Mouse (Mus musculus): ENCODE results near the gene Cdk14. TPM values are rescaled to one million over a fixed set of nuclear protein-coding genes. Genes with fewer than 3 reads are reported as not detected.

Cdk14 gene
- polyA plus RNA-seq, 1 experiment from 2014 or later = 19.7 TPM

- TF ChIP-seq EP300 (IDR thresholded peaks at IDR 0.05) = no peak
- no peak for TF ChIP-seq CTCF (IDR thresholded peaks at IDR 0.05)
- no peaks in the 10 kb centered on the region; the same call in 1 of the 2 replicates for H3K9me3 ChIP-seq (ENCODE audit: low read length)
- H3K36me3 ChIP-seq (ENCODE audit: insufficient read depth, low read length) = 0 out of 2 replicates have a peak, but pooled peaks cover 3% of the 10 kb centered on the region
- H3K4me1 ChIP-seq (ENCODE audit: insufficient read depth, low read depth, low read length) = no peaks in the 10 kb centered on the region
- no peaks in the 10 kb centered on the region for H3K27me3 ChIP-seq (replicated peaks; ENCODE audit: insufficient read depth, low read length)
- no peak overlapping the region for H3K4me2 ChIP-seq (replicated peaks; ENCODE audit: low read depth, low read length)
- no peak for DNase-seq (ENCODE audit: low spot score)
- ATAC-seq = no peak
- no peak overlapping the region for H3K9ac ChIP-seq (replicated peaks; ENCODE audit: low read depth)
- no peak overlapping the region for H3K27ac ChIP-seq (ENCODE audit: low read length)
- no peak overlapping the region for H3K4me3 ChIP-seq (ENCODE audit: low read depth, low read length)
- 84% methylated on average over 5 of the region's 5 CpGs for WGBS
Observed at GRCm38 (mm10) chr5:5044326-5044725, 375.8 kb downstream of the Cdk14 start.

GRCm38 (mm10) chr5:5042735-5043134 lies 377.4 kb downstream of the Cdk14 start:
- no peak overlapping the region for H3K4me3 ChIP-seq (ENCODE audit: low read depth, low read length)
- DNase-seq (ENCODE audit: low spot score) (no peak), ATAC-seq (no peak)
- H3K27me3 ChIP-seq (replicated peaks; ENCODE audit: insufficient read depth, low read length) = no peaks in the 10 kb centered on the region
- H3K4me1 ChIP-seq (ENCODE audit: insufficient read depth, low read depth, low read length) = no peaks in the 10 kb centered on the region
- 0 out of 2 replicates have a peak, but pooled peaks cover 3% of the 10 kb centered on the region for H3K36me3 ChIP-seq (ENCODE audit: insufficient read depth, low read length)
- no peak overlapping the region for H3K27ac ChIP-seq (ENCODE audit: low read length)
- H3K9ac ChIP-seq (replicated peaks; ENCODE audit: low read depth) = no peak overlapping the region
- H3K9me3 ChIP-seq (ENCODE audit: low read length) = no peaks in the 10 kb centered on the region; the same call in 1 of the 2 replicates
- TF ChIP-seq CTCF (IDR thresholded peaks at IDR 0.05) (no peak), EP300 (IDR thresholded peaks at IDR 0.05) (no peak)
- H3K4me2 ChIP-seq (replicated peaks; ENCODE audit: low read depth, low read length) = no peak overlapping the region
- WGBS = 68% methylated on average over 1 of the region's 1 CpGs

GRCm38 (mm10) chr5:5041480-5041879 lies 378.6 kb downstream of the Cdk14 start:
- WGBS = 80% methylated on average over 4 of the region's 4 CpGs
- DNase-seq (ENCODE audit: low spot score) (no peak), ATAC-seq (no peak)
- H3K9ac ChIP-seq (replicated peaks; ENCODE audit: low read depth) = no peak overlapping the region
- no peak overlapping the region for H3K4me3 ChIP-seq (ENCODE audit: low read depth, low read length)
- no peaks in the 10 kb centered on the region for H3K27me3 ChIP-seq (replicated peaks; ENCODE audit: insufficient read depth, low read length)
- H3K4me2 ChIP-seq (replicated peaks; ENCODE audit: low read depth, low read length) = no peak overlapping the region
- H3K9me3 ChIP-seq (ENCODE audit: low read length) = no peaks in the 10 kb centered on the region; the same call in 1 of the 2 replicates
- no peak for TF ChIP-seq EP300 (IDR thresholded peaks at IDR 0.05)
- no peak for TF ChIP-seq CTCF (IDR thresholded peaks at IDR 0.05)
- no peak overlapping the region for H3K27ac ChIP-seq (ENCODE audit: low read length)
- H3K4me1 ChIP-seq (ENCODE audit: insufficient read depth, low read depth, low read length) = no peaks in the 10 kb centered on the region
- H3K36me3 ChIP-seq (ENCODE audit: insufficient read depth, low read length) = 0 out of 2 replicates have a peak, but pooled peaks cover 3% of the 10 kb centered on the region

GRCm38 (mm10) chr5:5039700-5040284 lies 380.3 kb downstream of the Cdk14 start:
- no peak overlapping the region for H3K9ac ChIP-seq (replicated peaks; ENCODE audit: low read depth)
- no peaks in the 10 kb centered on the region for H3K4me1 ChIP-seq (ENCODE audit: insufficient read depth, low read depth, low read length)
- 65% methylated on average over 4 of the region's 4 CpGs for WGBS
- no peaks in the 10 kb centered on the region for H3K27me3 ChIP-seq (replicated peaks; ENCODE audit: insufficient read depth, low read length)
- H3K27ac ChIP-seq (ENCODE audit: low read length) = no peak overlapping the region
- TF ChIP-seq EP300 (IDR thresholded peaks at IDR 0.05) = no peak
- TF ChIP-seq CTCF (IDR thresholded peaks at IDR 0.05) = no peak
- no peaks in the 10 kb centered on the region; the same call in 1 of the 2 replicates for H3K9me3 ChIP-seq (ENCODE audit: low read length)
- ATAC-seq = no peak
- H3K36me3 ChIP-seq (ENCODE audit: insufficient read depth, low read length) = 0 out of 2 replicates have a peak, but pooled peaks cover 3% of the 10 kb centered on the region
- H3K4me3 ChIP-seq (ENCODE audit: low read depth, low read length) = no peak overlapping the region
- no peak overlapping the region for H3K4me2 ChIP-seq (replicated peaks; ENCODE audit: low read depth, low read length)
- no peak for DNase-seq (ENCODE audit: low spot score)

- H3K27me3 ChIP-seq (replicated peaks; ENCODE audit: insufficient read depth, low read length) = no peaks in the 10 kb centered on the region
- no peaks in the 10 kb centered on the region for H3K4me1 ChIP-seq (ENCODE audit: insufficient read depth, low read depth, low read length)
- no peak overlapping the region for H3K4me2 ChIP-seq (replicated peaks; ENCODE audit: low read depth, low read length)
- DNase-seq (ENCODE audit: low spot score) = no peak
- TF ChIP-seq EP300 (IDR thresholded peaks at IDR 0.05) (no peak), CTCF (IDR thresholded peaks at IDR 0.05) (no peak)
- H3K9ac ChIP-seq (replicated peaks; ENCODE audit: low read depth) = no peak overlapping the region
- WGBS = 74% methylated on average over 5 of the region's 5 CpGs
- no peak overlapping the region for H3K27ac ChIP-seq (ENCODE audit: low read length)
- ATAC-seq = no peak
- no peaks in the 10 kb centered on the region for H3K36me3 ChIP-seq (ENCODE audit: insufficient read depth, low read length)
- H3K4me3 ChIP-seq (ENCODE audit: low read depth, low read length) = no peak overlapping the region
- H3K9me3 ChIP-seq (ENCODE audit: low read length) = no peaks in the 10 kb centered on the region
Observed at GRCm38 (mm10) chr5:5033445-5033844, 386.7 kb downstream of the Cdk14 start.

- no peak overlapping the region for H3K4me3 ChIP-seq (ENCODE audit: low read depth, low read length)
- no peaks in the 10 kb centered on the region for H3K9me3 ChIP-seq (ENCODE audit: low read length)
- H3K4me2 ChIP-seq (replicated peaks; ENCODE audit: low read depth, low read length) = no peak overlapping the region
- no peaks in the 10 kb centered on the region for H3K36me3 ChIP-seq (ENCODE audit: insufficient read depth, low read length)
- ATAC-seq (no peak), DNase-seq (ENCODE audit: low spot score) (no peak)
- H3K9ac ChIP-seq (replicated peaks; ENCODE audit: low read depth) = no peak overlapping the region
- TF ChIP-seq EP300 (IDR thresholded peaks at IDR 0.05) (no peak), CTCF (IDR thresholded peaks at IDR 0.05) (no peak)
- no peak overlapping the region for H3K27ac ChIP-seq (ENCODE audit: low read length)
- H3K27me3 ChIP-seq (replicated peaks; ENCODE audit: insufficient read depth, low read length) = no peaks in the 10 kb centered on the region
- H3K4me1 ChIP-seq (ENCODE audit: insufficient read depth, low read depth, low read length) = no peaks in the 10 kb centered on the region
- 78% methylated on average over 6 of the region's 6 CpGs for WGBS
Observed at GRCm38 (mm10) chr5:5032847-5033246, 387.3 kb downstream of the Cdk14 start.
